Mouse (Mus musculus) midbrain, embryonic 16.5 days (tissue): Measurements from ENCODE around the gene Vps35l. TPM values are rescaled to one million over a fixed set of nuclear protein-coding genes. Genes with fewer than 3 reads are reported as not detected.

Experiments
- ATAC-seq: fragments of 200-750 bp; cut with Nextera tagmentation; 2 replicates; pipeline ENCODE4 v1.8.0; 2017; ENCODE audit warnings: moderate TSS enrichment
- H3K27ac ChIP-seq: fragments of 300-500 bp; sonication (generic); 2 replicates; pipeline ENCODE4 v1.5.1; 2014; ENCODE audit warnings: mild to moderate bottlenecking, low read length, mixed read lengths
- H3K27me3 ChIP-seq: fragments of 300-500 bp; sonication (generic); 2 replicates; pipeline ENCODE4 v1.6.1; 2014; ENCODE audit warnings: low read depth, low read length, mixed read lengths; ENCODE audit not compliant: control insufficient read depth, insufficient read depth
- H3K36me3 ChIP-seq: fragments of 300-500 bp; sonication (generic); 2 replicates; pipeline ENCODE4 v1.6.1; 2014; ENCODE audit warnings: mild to moderate bottlenecking, low read length, moderate library complexity, mixed read lengths; ENCODE audit not compliant: control insufficient read depth, insufficient read depth
- H3K4me1 ChIP-seq: fragments of 300-500 bp; sonication (generic); 2 replicates; pipeline ENCODE4 v1.6.1; 2014; ENCODE audit warnings: mild to moderate bottlenecking, low read length, mixed read lengths; ENCODE audit not compliant: control insufficient read depth, insufficient read depth
- H3K4me2 ChIP-seq: fragments of 300-500 bp; sonication (generic); 2 replicates; pipeline ENCODE4 v1.6.1; 2014; ENCODE audit warnings: mild to moderate bottlenecking, low read length, mixed read lengths
- H3K4me3 ChIP-seq: fragments of 300-500 bp; sonication (generic); 2 replicates; pipeline ENCODE4 v1.5.1; 2014; ENCODE audit warnings: low read depth, mild to moderate bottlenecking, low read length, moderate library complexity, mixed read lengths
- H3K9ac ChIP-seq: fragments of 300-500 bp; sonication (generic); 2 replicates; pipeline ENCODE4 v1.6.1; 2014; ENCODE audit warnings: low read depth, low read length, mixed read lengths
- H3K9me3 ChIP-seq: fragments of 300-500 bp; sonication (generic); replicated peaks from 2 replicates; pipeline ENCODE4 v1.6.1; 2014; ENCODE audit warnings: mild to moderate bottlenecking, low read length, mixed read lengths; ENCODE audit not compliant: control insufficient read depth, poor library complexity, severe bottlenecking
- WGBS: fragments of 180-500 bp; shearing (Covaris S2); extraction: QIAGEN DNeasy Blood & Tissue Kit; methylation state at CpG from one replicate; pipeline ENCODE4 v1.1.7; 2014; 5-methylcytosine and 5-hydroxymethylcytosine counted together
- polyA plus RNA-seq: library from polyadenylated mRNA; unstranded; fragments of >200 nt; fragmentation: Nextera tagmentation; extraction: Ambion mirVana; gene quantifications from 2 replicates; pipeline ENCODE4 v1.2.1, GENCODE M21; 2015

Gene Vps35l
- polyA plus RNA-seq: 102 and 113 TPM in 2 replicates

DNA sequence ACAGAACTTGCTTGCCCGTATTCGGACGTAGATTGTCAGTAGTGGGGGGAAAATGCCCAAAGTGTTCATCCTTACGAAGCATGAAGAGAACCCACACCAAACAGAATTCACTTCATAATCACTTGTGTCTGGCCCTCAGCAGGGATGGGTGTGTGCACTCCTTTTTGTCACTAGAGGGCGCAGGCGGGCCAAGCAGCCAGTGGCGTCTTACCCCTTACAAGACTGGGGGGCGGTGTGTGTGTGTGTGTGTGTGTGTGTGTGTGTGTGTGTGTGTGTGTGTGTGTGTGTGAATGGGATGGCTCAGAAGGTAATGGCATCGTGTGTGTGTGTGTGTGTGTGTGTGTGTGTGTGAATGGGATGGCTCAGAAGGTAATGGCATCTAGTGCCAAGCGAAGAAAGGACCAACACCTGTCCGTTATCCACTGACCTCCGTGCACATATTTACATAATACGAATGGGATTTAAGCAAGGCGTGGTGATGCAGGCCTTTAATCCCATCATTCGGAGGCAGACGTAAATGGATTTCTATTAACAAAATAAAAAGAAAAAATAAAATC, at the start of gene Vps35l:
TSS of gene Vps35l (plus strand) at position 252 of the 557 bp plus-strand sequence.
- Histone ChIP-seq H3K36me3 (peaks cover 9% of the 10 kb centered on the region; the same call in 1 of the 2 replicates), H3K9me3 (no peaks in the 10 kb centered on the region), H3K27me3 (no peaks in the 10 kb centered on the region), H3K4me2 (peak within 1 kb of the TSS; percentile 76), H3K4me3 (peak within 1 kb of the TSS; percentile 63), H3K4me1 (peaks cover 13% of the 10 kb centered on the region), H3K9ac (peak within 1 kb of the TSS; percentile 72), H3K27ac (peak within 1 kb of the TSS; percentile 89)
- ATAC-seq: peak; percentile 90
- WGBS: 2% methylated on average over 16 of the region's 16 CpGs

DNA sequence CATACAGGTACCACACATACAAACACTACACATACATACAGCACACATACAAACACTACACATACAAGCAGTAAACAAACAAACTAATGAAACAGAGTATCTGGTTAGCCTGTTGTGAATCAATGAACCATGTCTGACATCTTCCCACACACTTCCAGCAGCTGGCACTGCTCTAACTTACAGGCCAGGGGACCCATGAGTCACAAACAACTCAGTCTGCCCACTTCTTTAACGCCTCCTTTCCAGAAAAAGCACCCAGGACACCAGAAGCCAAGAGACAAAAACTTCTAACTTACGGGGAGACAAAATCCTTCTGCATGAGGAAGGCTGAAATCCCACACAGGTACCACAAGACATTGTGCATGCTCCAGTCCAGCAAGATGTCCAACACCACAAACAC, 48.7 kb upstream of the Vps35l start:
- no peaks in the 10 kb centered on the region for H3K9me3 ChIP-seq
- H3K4me2 ChIP-seq: no peak overlapping the region
- no peak overlapping the region for H3K9ac ChIP-seq
- no peak overlapping the region for H3K4me3 ChIP-seq
- no peaks in the 10 kb centered on the region for H3K27me3 ChIP-seq
- 96% methylated on average over 2 of the region's 2 CpGs for WGBS
- no peaks in the 10 kb centered on the region for H3K4me1 ChIP-seq
- H3K36me3 ChIP-seq: peaks cover 35% of the 10 kb centered on the region
- no peak overlapping the region for H3K27ac ChIP-seq
- ATAC-seq: no peak

DNA sequence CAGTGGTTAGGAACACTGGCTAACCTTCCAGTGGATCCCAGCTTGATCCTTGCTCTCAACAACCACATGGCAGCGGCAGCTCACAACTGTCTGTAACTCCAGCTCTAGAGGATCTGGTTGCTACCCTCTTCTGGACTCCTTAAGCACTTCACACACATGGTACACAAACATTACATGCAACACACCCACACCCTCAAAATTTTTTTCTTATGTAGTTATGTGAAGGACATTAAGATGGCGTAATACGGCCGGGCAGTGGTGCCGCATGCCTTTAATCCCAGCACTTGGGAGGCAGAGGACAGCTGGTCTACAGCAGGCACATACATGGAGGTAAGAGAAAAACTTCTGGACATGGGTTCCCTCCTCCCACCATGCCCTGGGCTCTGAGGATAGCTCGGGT, 43.9 kb upstream of the Vps35l start:
- no peak overlapping the region for H3K4me3 ChIP-seq
- peaks cover 38% of the 10 kb centered on the region for H3K36me3 ChIP-seq
- no peak for ATAC-seq
- H3K4me1 ChIP-seq: 0 out of 2 replicates have a peak, but pooled peaks cover 3% of the 10 kb centered on the region
- 96% methylated on average over 6 of the region's 6 CpGs for WGBS
- no peak overlapping the region for H3K9ac ChIP-seq
- no peaks in the 10 kb centered on the region for H3K27me3 ChIP-seq
- no peak overlapping the region for H3K27ac ChIP-seq
- no peaks in the 10 kb centered on the region for H3K9me3 ChIP-seq
- H3K4me2 ChIP-seq: no peak overlapping the region

DNA sequence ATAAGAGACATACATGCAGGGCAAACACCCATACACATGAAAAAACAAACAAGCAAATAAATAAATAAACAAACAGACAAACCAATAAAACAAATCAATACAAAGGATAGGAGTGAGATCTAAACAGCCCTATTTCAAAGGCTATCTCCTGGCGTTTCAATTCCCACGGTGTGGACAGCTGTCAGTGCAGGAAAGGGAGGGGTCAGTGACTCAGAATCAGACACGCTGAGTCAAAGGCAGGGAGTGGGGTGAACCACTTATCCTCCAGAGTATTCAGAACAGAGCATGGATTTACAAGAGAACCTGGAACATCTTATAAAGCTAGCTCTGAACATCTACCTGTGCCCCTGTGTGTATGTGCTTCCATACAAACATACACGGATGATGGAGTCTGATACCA, 42.9 kb upstream of the Vps35l start:
- H3K4me3 ChIP-seq: no peak overlapping the region
- no peak for ATAC-seq

DNA sequence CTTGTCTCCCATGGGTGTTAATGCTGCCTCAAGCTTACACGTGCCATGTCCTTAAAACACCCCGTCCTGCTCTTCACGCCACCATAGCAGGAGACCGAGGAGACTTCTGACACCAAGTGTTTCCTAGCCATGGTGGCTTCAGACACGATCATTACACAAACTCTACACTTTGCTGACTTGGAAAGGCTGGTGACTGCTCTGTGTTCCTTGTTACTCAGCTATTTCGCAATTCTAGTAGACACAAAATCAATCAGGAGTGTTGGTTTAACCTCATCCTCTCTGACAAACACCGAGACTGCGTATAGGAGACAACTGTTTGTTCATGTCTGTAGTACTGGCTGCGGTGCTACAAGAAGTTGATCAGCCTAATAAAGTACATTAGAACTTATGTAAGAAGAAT, 41.1 kb upstream of the Vps35l start:
- no peak overlapping the region for H3K4me2 ChIP-seq
- peaks cover 12% of the 10 kb centered on the region for H3K4me1 ChIP-seq
- no peak overlapping the region for H3K27ac ChIP-seq
- no peaks in the 10 kb centered on the region for H3K9me3 ChIP-seq
- H3K27me3 ChIP-seq: no peaks in the 10 kb centered on the region
- 95% methylated on average over 9 of the region's 9 CpGs for WGBS
- peaks cover 31% of the 10 kb centered on the region for H3K36me3 ChIP-seq
- no peak for ATAC-seq
- H3K9ac ChIP-seq: no peak overlapping the region
- no peak overlapping the region for H3K4me3 ChIP-seq

More for the DNA sequence above, 42.9 kb upstream of the Vps35l start:
- Histone ChIP-seq H3K27ac (no peak overlapping the region), H3K4me2 (no peak overlapping the region), H3K36me3 (peaks cover 30% of the 10 kb centered on the region), H3K9me3 (no peaks in the 10 kb centered on the region), H3K4me1 (0 out of 2 replicates have a peak, but pooled peaks cover 3% of the 10 kb centered on the region), H3K27me3 (no peaks in the 10 kb centered on the region), H3K9ac (no peak overlapping the region)
- 78% methylated on average over 4 of the region's 4 CpGs for WGBS

- H3K4me2 ChIP-seq: peak overlapping the region; percentile 60; the same call in 1 of the 2 replicates
- H3K27me3 ChIP-seq: no peaks in the 10 kb centered on the region
- H3K4me3 ChIP-seq: no peak overlapping the region
- no peaks in the 10 kb centered on the region for H3K9me3 ChIP-seq
- H3K36me3 ChIP-seq: peaks cover 6% of the 10 kb centered on the region; the same call in 1 of the 2 replicates
- H3K9ac ChIP-seq: no peak overlapping the region
- 93% methylated on average over 15 of the region's 15 CpGs for WGBS
- peaks cover 26% of the 10 kb centered on the region for H3K4me1 ChIP-seq
- no peak overlapping the region for H3K27ac ChIP-seq
- ATAC-seq: no peak
These were observed 36.9 kb upstream of the Vps35l start for GRCm38 (mm10) chr7:118703144-118703561.

DNA sequence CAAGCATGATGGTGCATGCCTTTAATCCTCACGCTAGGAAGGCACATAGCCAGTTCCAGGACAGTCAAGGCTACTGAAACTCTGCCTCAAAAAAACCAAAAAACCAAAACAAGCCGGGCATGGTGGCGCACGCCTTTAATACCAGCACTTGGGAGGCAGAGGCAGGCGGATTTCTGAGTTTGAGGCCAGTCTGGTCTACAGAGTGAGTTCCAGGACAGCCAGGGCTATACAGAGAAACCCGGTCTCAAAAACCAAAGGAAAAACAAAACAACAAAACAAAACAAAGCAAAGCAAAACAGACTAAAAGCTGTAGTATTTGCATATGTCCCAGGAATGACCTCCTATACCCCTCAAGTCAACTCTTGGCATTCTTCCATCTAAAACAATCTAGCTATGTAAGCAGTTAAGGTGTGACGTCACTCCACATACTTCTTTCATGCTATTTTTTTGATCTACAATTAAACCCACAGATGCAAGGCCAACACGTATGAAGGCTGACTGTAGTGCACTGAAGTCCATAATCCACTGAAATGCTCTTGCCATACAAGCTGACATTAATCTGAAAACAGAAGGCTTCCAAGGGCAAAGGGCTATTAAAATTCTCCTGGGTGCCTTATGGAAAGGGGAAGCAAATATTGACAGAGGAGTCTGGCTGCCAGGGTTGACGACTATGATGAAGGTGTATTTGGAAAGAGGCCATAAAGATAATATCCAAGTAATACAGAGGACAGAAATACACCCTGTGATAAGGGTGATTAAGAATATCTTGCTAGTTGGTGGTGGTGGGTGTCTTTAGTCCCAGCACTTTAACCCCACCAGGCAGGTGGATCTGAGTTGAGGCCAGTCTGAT, 35.8 kb upstream of the Vps35l start:
- Histone ChIP-seq H3K27me3 (no peaks in the 10 kb centered on the region), H3K4me1 (peaks cover 26% of the 10 kb centered on the region), H3K9me3 (no peaks in the 10 kb centered on the region), H3K9ac (peak overlapping the region; percentile 44; the same call in 1 of the 2 replicates), H3K4me2 (peak overlapping the region; percentile 60), H3K4me3 (peak overlapping the region; percentile 66), H3K27ac (no peak overlapping the region), H3K36me3 (0 out of 2 replicates have a peak, but pooled peaks cover 3% of the 10 kb centered on the region)
- ATAC-seq: no peak
- 81% methylated on average over 9 of the region's 9 CpGs for WGBS

- peaks cover 26% of the 10 kb centered on the region for H3K4me1 ChIP-seq
- H3K36me3 ChIP-seq: 0 out of 2 replicates have a peak, but pooled peaks cover 3% of the 10 kb centered on the region
- peak within 1 kb of the TSS; percentile 96 for H3K27ac ChIP-seq
- no peaks in the 10 kb centered on the region for H3K27me3 ChIP-seq
- ATAC-seq: peak; percentile 95
- peak within 1 kb of the TSS; percentile 66 for H3K4me3 ChIP-seq
- peak within 1 kb of the TSS; percentile 60 for H3K4me2 ChIP-seq
- no peaks in the 10 kb centered on the region for H3K9me3 ChIP-seq
- WGBS: 0% methylated on average over 65 of the region's 66 CpGs
- peak within 1 kb of the TSS; percentile 88 for H3K9ac ChIP-seq
These were observed 34.7 kb upstream of the Vps35l start, which contains the start of gene Gde1 for GRCm38 (mm10) chr7:118705101-118705961. Gde1 (minus strand) TSS chr7:118705778.
